Mouse (Mus musculus) kidney, postnatal 0 days (tissue): ENCODE measurements at regions not wholly inside any gene's neighbourhood (a gene's known extent, or its start where the extent isn't known, plus 50 kb on each side); places are given as distances from the start of the nearest gene placed in this dataset.

Source experiments
- ATAC-seq: fragments of 200-750 bp; cut with Nextera tagmentation; replicated peaks from 2 replicates; pipeline ENCODE4 v1.8.0; 2017; ENCODE audit warnings: low read depth, moderate number of reproducible peaks, moderate TSS enrichment, moderate library complexity; ENCODE audit not compliant: low FRiP score
- DNase-seq: peaks from one replicate; pipeline ENCODE4 v3.0.0-alpha.2; 2016; ENCODE audit warnings: low spot score
- H3K27ac ChIP-seq: fragments of 300-500 bp; sonication (generic); 2 replicates; pipeline ENCODE4 v1.5.1; 2014; ENCODE audit warnings: mild to moderate bottlenecking
- H3K27me3 ChIP-seq: fragments of 300-500 bp; sonication (generic); 2 replicates; pipeline ENCODE4 v1.6.1; 2014; ENCODE audit warnings: low read length, mixed read lengths; ENCODE audit not compliant: insufficient read depth
- H3K36me3 ChIP-seq: fragments of 300-500 bp; sonication (generic); 2 replicates; pipeline ENCODE4 v1.6.1; 2014; ENCODE audit warnings: low read length, mixed read lengths; ENCODE audit not compliant: insufficient read depth
- H3K4me1 ChIP-seq: fragments of 300-500 bp; sonication (generic); replicated peaks from 2 replicates; pipeline ENCODE4 v1.6.1; 2014; ENCODE audit warnings: antibody characterized with exemption, low read length, mixed read lengths; ENCODE audit not compliant: insufficient read depth
- H3K4me2 ChIP-seq: fragments of 300-500 bp; sonication (generic); 2 replicates; pipeline ENCODE4 v1.6.1; 2014; ENCODE audit warnings: mild to moderate bottlenecking, low read length, moderate library complexity, mixed read lengths
- H3K4me3 ChIP-seq: fragments of 300-500 bp; sonication (generic); replicated peaks from 2 replicates; pipeline ENCODE4 v1.5.1; 2014; ENCODE audit warnings: low read depth, low read length
- H3K9ac ChIP-seq: fragments of 300-500 bp; sonication (generic); 2 replicates; pipeline ENCODE4 v1.6.1; 2014; ENCODE audit warnings: low read depth, low read length
- H3K9me3 ChIP-seq: fragments of 300-500 bp; sonication (generic); replicated peaks from 2 replicates; pipeline ENCODE4 v1.6.1; 2016; ENCODE audit warnings: low read length, inconsistent platforms, mixed read lengths
- CTCF ChIP-seq: IDR thresholded peaks from 2 replicates; pipeline ENCODE4 v1.5.1; 2016; ENCODE audit warnings: antibody characterized with exemption, low read depth, mild to moderate bottlenecking, moderate library complexity
- WGBS: fragments of 180-500 bp; shearing (Covaris S2); extraction: QIAGEN DNeasy Blood & Tissue Kit; methylation state at CpG from one replicate; pipeline ENCODE4 v1.1.7; 2014; 5-methylcytosine and 5-hydroxymethylcytosine counted together

DNA sequence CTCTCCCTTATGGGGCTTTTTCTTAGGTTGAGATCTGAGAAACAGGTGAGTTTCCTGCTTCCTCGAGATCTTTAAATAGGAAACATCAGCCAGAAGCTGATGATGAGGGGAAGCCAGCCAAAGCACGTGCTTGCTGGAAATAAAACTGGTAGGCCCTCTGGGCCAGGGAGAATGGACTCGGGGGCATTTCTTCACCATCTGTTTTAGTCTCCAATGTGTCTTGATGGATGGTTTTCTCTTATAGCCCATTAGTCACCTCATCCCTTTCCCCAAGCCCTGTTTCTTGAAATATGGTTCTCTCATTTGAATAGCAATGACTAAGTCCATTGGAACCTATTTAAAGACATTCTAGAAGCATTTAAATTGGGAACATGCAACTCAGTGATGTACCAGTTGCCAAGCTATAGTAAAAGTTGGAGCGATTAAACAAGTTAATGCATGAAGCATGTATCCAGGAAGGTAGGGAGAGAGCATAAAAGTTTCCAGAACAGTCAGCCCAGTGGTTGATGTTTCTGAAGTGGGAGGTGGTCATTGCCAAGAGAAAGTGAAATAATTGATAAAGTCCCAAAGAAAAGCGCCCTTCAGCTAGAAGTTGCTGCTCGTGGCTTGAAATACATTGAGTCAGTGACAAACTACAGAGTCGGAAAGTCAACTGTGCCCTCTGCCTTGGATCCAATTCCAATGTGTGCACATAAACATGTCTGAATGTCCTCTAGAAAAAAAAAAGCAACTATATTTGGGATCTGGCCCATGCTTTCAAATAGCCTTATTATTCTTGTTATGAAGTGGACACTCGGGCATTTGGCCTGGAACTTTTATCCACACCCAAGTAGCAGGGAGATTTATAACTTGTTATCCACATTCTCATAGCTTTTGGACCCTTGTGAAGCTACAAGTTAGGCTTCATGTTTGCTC is 589.8 kb downstream of the Ebf1 start:
- no peak overlapping the region for H3K4me2 ChIP-seq
- no peak overlapping the region for H3K27ac ChIP-seq
- no peak overlapping the region for H3K4me3 ChIP-seq
- no peak overlapping the region for H3K9ac ChIP-seq
- 70% methylated on average over 8 of the region's 8 CpGs for WGBS
- peak; percentile 28 for DNase-seq
- no peaks in the 10 kb centered on the region for H3K27me3 ChIP-seq
- no peaks in the 10 kb centered on the region for H3K36me3 ChIP-seq
- no peak for TF ChIP-seq CTCF
- H3K4me1 ChIP-seq, result no peaks in the 10 kb centered on the region
- no peak for ATAC-seq
- no peaks in the 10 kb centered on the region for H3K9me3 ChIP-seq

- DNase-seq, result no peak
- TF ChIP-seq CTCF, result no peak
- 50% methylated on average over 1 of the region's 1 CpGs for WGBS
Observed at GRCm38 (mm10) chr11:45214096-45214495, 597.0 kb downstream of the Ebf1 start.

DNA sequence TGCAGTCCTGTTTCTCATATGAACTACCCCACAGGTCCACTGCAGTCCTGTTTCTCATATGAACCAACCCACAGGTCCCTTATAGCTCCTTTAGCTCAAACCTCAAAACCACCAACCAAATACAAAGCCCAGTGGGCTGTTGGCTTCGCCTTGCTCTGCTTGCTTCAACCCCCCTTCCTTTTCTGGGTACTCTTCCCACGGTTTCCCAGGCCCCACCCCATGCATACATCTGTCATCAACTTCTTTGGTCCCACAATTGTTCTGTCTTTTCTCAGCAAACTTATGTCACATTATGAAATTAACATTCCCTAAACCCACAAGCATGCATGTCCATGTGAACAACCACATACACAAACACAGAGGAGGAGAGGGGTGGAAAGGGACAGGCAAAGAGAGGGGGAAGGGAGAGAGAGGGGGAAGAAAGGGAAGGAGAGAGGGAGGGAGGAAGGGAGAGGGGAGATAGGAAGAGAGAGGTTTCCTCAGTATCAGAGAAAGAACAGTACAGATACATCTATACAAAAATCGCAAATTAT is 599.9 kb downstream of the Ebf1 start:
- 80% methylated on average over 3 of the region's 3 CpGs for WGBS

More at GRCm38 (mm10) chr11:45214096-45214495, 597.0 kb downstream of the Ebf1 start:
- H3K9me3 ChIP-seq, result no peaks in the 10 kb centered on the region
- H3K27me3 ChIP-seq, result no peaks in the 10 kb centered on the region
- no peaks in the 10 kb centered on the region for H3K4me1 ChIP-seq
- H3K9ac ChIP-seq, result no peak overlapping the region
- no peaks in the 10 kb centered on the region for H3K36me3 ChIP-seq
- H3K4me2 ChIP-seq, result no peak overlapping the region
- no peak overlapping the region for H3K4me3 ChIP-seq
- ATAC-seq, result no peak
- H3K27ac ChIP-seq, result no peak overlapping the region

DNA sequence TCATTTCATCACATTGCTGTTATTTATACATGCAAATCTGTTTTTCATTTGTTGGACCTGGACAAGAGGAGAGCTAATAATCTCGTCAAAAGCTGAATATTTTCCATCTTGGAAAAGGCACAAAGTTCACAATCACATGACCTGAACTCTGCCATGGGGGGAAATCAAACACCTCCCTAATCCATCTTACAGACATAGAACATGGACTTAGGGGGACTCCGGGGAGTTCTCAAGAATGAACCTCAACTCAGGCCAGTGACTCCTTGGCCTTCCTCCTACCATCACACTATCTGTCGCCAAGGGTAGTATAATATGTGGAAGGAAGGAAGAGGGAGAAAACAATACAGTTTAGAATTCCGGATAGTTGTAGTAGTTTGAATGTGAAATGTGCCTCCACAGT is 602.1 kb downstream of the Ebf1 start:
- no peak overlapping the region for H3K4me3 ChIP-seq
- H3K9me3 ChIP-seq, result no peaks in the 10 kb centered on the region
- H3K4me1 ChIP-seq, result no peaks in the 10 kb centered on the region
- H3K4me2 ChIP-seq, result no peak overlapping the region
- DNase-seq (no peak), ATAC-seq (no peak)
- no peak overlapping the region for H3K9ac ChIP-seq
- H3K27ac ChIP-seq, result no peak overlapping the region
- no peaks in the 10 kb centered on the region for H3K27me3 ChIP-seq
- H3K36me3 ChIP-seq, result no peaks in the 10 kb centered on the region
- 67% methylated on average over 4 of the region's 4 CpGs for WGBS
- no peak for TF ChIP-seq CTCF

More for the DNA sequence above, 599.9 kb downstream of the Ebf1 start:
- no peak overlapping the region for H3K4me3 ChIP-seq
- H3K9me3 ChIP-seq, result no peaks in the 10 kb centered on the region
- no peak overlapping the region for H3K27ac ChIP-seq
- no peaks in the 10 kb centered on the region for H3K36me3 ChIP-seq
- H3K27me3 ChIP-seq, result no peaks in the 10 kb centered on the region
- H3K9ac ChIP-seq, result no peak overlapping the region
- no peak overlapping the region for H3K4me2 ChIP-seq
- ATAC-seq (no peak), DNase-seq (no peak)
- H3K4me1 ChIP-seq, result no peaks in the 10 kb centered on the region
- TF ChIP-seq CTCF, result no peak

- DNase-seq (no peak), ATAC-seq (no peak)
- Histone ChIP-seq H3K36me3 (no peaks in the 10 kb centered on the region), H3K4me1 (no peaks in the 10 kb centered on the region), H3K4me2 (no peak overlapping the region), H3K4me3 (no peak overlapping the region), H3K9ac (no peak overlapping the region), H3K27ac (no peak overlapping the region), H3K27me3 (no peaks in the 10 kb centered on the region), H3K9me3 (no peaks in the 10 kb centered on the region)
- WGBS, result 66% methylated on average over 3 of the region's 3 CpGs
- TF ChIP-seq CTCF, result no peak
Observed at GRCm38 (mm10) chr11:45222021-45222420, 604.9 kb downstream of the Ebf1 start.

DNA sequence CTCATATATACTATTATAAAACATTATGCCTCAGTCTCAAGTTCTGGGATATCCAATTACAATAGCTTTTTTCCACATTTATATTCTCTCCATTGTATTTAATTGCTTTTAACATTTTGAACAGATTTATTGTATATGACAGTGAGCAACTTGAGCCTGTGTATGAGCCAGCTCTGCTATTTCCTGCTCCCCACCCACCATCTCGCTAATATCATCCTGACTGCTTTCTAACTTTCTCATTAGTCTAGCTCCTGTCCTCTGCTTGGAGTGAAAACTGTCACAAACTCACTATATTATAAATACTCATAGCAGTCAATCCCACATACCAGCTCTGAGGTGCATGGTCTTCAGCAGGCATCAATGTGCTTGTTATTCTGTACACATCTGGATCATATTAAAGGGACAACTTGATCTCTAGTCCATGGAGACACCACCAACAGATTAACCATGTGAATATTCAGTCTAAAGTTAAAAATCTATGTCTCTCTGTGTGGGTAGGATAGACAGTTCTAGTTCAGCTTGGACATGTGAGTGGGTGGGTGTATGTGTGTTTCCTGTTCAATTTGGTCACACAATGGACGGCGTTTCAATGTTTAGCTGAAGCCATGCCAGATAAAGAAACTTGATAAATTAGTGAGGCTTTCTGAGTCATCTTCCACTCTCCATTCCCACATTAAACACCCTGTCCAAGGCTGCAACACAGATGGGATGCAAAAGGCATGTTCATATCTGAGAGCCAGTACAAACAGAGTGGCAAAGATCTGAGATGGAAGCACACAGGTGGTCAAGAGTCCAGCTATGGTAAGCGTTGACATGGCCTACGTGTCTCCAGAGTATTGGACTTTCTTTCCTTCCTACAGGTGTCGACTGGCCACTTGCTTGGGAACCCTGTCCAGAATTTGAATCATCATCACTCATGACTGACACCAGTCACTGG is 616.1 kb upstream of the Clint1 start:
- DNase-seq, result peak; percentile 76
- 63% methylated on average over 6 of the region's 6 CpGs for WGBS
- ATAC-seq, result no peak

More for the DNA sequence above, 616.1 kb upstream of the Clint1 start:
- Histone ChIP-seq H3K36me3 (no peaks in the 10 kb centered on the region), H3K27ac (no peak overlapping the region), H3K27me3 (no peaks in the 10 kb centered on the region), H3K9ac (no peak overlapping the region), H3K4me3 (no peak overlapping the region), H3K9me3 (no peaks in the 10 kb centered on the region), H3K4me1 (0 out of 2 replicates have a peak, but pooled peaks cover 7% of the 10 kb centered on the region), H3K4me2 (no peak overlapping the region)
- TF ChIP-seq CTCF, result no peak
